Mouse (Mus musculus) ES-CJ7 (cell line): Measurements from ENCODE around the gene Fscn3.
A peak's percentile ranks its signal among the peaks of the same experiment; 100 is the strongest.

Source experiments
- DNase-seq: peaks from one replicate; pipeline ENCODE4 v3.0.0; 2011; ENCODE audit warnings: low read depth, low spot score

The Fscn3 gene

DNA sequence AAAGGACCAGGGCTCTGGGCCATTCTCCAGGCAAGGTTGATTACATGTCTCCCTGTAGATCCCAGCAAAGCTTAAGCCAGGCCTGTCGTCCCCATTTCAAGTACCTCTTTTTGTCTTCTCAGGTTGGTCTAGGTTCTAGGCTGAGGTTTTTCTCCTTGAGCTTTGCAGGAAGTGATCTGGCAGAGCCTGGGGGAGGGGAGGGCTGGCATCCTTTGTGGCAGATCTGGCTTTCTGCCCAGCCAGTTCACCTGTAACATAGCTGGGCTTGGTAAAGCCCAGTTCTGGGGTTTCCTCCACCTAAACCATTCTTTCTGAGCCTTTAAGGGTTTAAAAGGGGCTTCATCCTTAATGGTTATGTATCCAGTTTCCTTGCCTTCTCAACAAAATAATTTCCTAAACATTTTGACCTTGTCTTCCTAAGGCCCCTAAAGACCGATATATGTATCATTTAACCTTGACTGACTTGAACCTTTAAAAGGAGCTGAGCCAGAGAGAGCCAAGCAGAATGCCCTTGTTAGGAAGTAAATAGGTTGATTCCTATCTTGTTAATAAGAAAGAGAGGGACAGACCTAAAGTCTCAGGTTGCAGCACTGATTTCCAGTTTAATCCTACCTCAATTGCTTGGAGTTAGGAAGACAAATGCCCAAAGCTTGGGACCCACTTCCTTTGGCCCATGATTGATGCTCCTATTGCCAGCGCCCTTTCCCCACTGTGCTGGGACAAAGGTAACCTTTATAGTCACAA, at the start of gene Fscn3:
Gene Fscn3, plus strand, starts transcription at position 694 of the 744 bp plus-strand sequence.
- peak; percentile 13 for DNase-seq

DNA sequence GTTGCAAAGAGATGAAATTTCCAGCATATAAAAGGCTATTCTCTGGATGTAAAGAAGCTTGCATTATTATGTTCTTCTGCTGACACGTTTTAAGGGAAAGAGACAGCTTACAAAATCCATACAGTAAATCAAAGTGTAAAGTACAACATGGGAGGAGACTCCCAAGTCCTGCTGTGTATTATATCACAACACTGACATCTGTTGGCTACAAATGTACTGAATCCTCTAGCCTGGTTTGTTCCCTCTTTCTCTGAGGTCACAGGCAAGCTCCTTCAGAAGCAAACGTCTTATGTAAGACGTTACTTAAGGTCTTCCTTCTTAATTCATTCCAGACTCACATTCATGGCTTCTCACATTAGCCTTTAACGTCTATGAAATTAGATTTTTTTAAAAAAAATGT, 45.6 kb upstream of the Fscn3 start:
- DNase-seq = no peak

DNA sequence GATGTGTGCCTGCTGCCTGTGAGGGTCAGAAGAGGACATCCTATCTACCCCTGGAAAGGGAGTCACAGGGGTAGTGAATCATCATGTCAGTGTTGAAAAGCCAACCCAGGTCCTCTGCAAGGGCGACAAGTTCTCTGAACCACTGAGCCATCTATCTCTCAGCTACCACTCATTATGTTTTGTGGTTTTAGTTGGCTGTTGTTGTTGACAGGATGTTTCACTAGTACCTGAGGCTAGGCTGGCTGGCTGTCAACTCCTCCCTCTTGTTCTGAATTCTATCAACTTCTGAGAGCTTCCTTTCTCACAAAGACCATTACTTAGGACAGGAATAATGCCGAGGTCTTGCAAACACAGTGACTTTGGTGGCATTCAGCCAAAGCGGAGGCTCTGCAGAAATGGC, 42.4 kb upstream of the Fscn3 start:
- no peak for DNase-seq

DNA sequence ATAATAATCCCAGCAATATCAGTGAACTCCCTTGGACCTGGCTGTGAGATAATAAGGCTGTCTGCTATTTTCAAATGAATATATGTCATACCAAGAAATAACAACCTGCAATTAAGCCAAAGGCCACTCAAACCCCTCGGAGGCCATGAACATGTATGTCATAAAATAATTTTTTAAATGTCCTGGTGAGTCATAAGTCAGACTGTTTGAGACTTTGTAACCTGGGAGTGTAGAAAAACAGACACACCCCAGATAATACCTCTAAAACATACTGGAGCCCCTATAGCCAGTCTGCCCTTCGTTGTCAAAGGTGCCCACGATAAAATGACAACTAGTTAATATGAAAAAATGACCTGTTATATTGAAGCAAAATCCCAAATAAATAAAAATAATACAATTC, 38.6 kb upstream of the Fscn3 start:
- no peak for DNase-seq

DNA sequence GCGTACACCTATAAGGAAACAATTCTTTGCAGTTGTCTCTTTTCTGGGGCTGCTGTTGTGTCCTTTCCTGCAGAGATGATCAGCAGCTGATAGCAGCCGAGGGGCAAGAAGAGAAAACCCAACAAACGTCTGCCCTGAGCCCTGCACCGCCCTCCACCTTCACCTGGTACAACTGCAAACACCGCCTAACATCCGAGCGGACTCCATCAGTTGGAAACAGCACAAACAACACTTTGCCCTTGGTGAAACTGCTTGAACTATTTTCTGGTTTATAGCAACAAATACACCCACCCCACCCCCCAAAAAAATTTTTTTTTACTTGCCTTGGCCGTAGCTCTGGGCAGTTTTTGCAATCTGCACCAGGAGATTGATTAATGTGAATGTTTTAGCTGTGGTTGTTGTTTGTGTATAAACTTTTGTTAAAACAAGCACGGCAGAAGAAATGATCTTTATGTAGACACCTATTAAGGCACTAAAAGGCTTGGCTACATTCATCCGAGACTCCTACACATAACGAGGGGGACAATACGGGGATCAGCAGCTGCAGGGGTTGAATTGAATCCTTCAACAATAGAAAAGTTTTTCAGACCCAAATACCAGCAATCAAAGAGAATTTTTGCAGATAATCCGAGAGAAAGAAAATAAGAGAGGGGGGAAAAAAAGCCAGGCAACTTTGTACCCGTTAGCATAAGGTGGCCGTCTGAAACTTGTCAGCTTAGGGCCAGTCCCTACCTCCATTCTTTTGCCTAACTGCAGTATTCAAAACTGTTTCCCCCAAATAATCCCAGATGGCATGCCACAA, 31.3 kb upstream of the Fscn3 start:
- DNase-seq = no peak

DNA sequence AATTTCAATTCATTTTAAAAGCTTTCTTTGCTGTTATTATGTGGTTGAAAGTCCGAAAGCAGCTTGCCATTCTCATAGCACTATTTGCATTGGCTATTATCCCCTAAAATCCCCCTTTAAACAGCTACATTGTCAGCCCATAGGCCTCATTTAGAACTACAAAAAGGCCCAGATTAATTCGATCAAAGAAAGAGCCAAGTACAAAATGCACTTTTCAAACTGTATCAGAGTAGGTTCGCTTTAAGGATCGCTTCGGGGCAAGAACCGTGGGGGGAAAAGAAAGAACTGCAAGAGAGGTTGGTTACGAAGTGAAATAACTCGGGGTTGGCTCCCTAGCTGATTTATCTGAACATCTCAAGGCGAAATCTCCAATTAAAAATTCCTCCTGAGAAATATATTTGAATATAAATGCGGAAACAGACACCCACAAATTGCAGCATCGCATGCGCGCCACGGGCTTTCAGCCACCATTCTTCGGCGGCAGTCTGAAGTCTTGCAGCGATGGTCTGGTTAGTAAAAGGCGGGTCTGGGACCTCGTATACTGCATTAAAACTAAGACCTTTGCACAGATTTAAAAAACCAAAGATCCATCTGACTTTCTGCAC, 30.6 kb upstream of the Fscn3 start:
- no peak for DNase-seq

DNA sequence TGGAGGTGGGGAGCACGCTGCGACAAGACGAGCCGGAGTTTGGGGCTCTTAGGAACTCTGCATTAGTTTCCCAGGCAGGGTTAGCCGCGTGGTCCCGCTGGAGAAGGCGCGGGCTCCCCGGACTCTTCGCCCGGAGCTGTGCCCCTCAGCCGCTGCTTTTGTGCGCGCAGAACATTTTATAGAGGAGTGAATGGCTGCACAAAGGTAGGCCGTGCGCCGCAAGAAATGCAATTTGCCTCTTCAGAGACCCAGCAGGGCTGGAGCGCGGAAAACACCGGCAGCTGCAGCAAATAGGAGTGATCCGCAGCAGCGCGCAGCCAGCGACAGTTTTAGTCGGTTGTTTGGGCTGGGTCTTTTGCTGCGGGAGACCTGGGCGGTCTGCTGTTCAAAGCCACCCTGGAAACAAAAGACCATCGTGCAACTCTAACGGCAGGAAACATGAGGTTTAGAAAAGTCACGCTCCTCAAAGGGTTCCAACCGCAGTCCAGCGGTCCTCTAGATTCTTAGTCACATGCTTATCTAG, 29.8 kb upstream of the Fscn3 start, which contains the start of gene Zfp800:
Gene Zfp800, minus strand, starts transcription at position 325 of the 523 bp plus-strand sequence.
- DNase-seq = peak; percentile 36

DNA sequence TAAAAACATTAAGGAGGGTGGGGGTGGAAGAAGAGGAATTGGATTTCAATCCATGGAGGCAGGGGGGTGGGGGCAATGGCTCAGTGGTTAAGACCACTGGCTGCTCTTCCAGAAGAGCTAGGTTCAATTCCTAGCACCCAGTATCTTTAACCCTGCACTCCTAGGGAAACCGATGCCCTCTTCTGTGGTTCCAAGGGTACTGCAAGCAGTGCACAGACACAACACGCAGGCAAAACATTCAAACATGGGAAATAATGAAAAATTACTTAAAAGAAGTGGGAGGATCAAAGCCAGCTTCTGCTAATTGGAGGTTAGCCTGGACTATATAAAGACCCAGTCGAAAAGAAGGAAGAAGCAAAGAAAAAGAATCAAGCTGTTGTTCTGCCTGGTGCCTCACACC, 28.9 kb upstream of the Fscn3 start:
- peak; percentile 46 for DNase-seq

DNA sequence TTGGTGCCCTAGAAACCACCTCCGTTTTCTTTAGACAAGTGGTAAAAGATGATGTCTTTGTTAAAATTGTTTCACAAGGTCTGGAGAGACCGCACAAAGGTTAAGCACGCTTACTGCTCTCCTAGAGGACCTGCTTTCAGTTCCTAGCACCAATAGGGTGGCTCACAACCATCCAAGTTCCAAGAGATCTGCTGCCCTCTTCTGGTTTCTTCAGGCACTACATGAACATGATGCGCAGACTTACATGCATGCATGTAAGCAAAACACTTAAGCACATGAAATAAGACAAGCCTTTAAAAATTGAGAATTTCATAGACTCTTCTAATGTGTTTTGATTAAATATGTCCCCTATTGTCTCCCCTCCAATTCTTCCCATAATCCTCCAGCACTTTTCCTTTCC, 27.8 kb upstream of the Fscn3 start:
- peak; percentile 86 for DNase-seq

DNA sequence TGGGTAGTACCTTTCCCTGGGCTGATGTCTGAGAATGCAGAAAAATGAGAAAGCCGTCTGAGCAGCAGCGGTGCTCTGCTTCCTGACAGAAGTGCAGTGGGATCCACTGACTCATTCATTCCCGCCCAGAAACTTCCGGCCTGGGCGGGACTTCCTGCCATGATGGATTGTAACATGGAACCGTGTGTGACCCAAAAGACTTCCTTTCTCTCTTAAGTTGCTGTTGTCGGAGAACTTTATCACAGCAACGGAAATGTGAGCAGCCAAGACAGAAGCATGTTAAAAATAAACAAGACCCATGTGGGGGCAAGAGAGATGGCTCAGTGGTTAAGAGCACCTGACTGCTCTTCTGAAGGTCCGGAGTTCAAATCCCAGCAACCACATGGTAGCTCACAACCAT, 17.5 kb upstream of the Fscn3 start:
- DNase-seq = no peak

DNA sequence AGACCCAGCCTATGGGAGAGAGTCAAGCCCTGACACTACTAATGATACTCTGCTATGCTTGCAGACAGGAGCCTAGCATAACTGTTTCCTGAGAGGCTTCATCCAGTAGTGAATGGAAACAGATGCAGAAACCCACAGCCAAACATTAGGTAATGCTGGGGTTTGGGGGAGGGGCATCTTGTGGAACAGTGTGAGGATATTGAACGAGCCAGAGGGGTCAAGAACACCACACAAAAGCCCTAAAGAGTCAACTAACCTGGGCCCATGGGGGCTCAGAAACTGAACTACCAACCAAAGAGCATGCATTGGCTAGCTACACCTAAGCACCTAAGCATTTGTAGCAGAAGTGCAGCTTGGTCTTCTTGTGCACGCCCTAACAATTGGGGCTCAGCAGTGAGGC, 16.4 kb upstream of the Fscn3 start:
- no peak for DNase-seq

DNA sequence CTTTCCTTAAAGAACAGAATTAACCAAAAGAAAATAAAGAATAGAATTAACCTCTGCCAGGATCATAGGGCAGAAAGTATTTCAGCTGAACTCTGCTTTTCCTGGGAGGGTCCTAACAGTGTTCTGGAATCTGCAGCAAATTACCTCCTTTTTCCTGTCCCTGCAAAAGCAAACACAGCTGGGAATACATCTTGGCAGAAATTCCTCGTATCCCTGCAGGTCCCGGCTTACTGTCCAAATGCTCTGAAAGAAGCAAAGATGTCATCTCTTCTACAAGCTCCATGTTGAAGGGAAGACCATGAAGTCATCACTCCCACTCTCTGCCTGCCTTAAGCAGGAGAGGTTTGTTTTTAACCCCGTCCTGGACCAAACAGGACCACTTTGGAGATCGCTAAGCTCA, 10.6 kb upstream of the Fscn3 start:
- DNase-seq = no peak

DNA sequence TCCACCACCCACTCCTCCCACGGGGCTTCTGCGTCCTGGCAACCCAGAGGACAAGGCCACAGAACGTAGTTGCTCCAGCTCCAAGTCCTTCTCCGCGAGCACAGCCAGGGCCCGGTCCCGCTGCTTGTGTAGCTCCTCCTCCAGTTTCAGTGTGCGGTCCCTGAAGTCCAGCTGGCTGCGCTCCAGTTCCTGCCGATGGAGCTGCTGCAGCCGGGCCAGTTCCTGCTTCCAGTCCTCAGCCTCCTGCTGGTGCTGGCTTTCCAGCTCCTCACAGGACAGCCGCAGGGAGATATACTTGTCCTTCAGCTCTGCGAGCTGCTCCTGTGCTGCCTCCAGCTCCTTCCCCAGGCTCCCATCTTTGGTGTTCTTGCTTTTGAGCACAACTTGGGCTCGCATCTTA, 9.1 kb upstream of the Fscn3 start:
- no peak for DNase-seq

DNA sequence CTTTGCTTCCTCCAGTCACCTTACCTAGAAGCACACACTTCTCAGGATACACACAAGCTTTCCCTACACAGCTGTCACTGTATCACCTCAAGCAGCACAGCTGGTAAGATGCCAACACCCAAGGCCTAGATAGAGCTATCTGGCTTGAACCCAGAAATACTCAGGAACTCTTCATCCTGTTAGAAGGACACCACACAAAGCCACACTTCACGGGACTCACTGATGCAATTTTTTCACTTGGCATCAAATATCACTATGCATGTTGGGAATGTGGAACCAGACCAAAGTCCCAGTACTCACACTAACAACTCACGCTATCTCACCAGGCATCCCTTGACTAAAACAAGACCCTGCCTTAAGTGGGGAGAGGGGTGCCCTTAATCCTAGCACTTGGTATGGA, 7.9 kb upstream of the Fscn3 start:
- DNase-seq = no peak

DNA sequence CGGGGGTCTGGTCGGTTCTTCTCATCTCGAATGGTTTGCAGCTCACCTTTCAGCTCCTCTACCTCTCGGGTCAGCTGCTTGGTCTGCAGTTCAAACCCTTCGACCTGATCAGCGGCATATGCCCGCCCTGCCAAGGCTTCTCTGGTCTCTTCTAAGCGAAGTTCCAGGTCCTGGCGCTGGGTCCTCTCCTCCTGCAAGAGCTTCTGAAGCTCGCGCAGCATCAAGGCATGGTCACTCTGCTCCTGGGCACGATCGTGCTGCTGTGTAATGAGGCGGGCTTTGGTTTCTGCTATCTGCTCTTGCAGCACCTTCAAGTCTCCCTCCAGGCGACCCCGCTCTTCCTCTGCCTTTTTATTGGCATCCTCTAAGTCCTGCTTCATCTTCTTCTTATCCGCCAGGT, 7.2 kb upstream of the Fscn3 start:
- DNase-seq = no peak

DNA sequence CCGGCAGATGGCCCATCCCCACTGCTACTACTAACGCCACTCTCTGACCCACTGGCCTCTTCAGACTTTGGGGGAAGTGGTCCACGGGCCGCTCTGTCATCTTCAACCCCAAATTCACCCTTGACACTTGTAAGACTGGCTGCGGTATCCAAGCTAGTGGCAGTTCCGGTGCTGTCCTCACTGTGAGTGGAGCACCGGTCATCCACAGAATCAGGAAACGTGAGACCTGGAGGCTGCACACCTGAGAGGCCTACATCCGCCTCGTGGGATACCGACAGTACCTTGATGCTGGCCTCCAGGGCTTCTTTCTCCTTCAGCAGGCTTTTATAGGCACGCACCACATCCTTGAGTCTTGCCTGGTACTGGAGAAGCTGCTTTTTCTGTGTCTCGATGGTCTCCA, 6.7 kb upstream of the Fscn3 start:
- DNase-seq = no peak

DNA sequence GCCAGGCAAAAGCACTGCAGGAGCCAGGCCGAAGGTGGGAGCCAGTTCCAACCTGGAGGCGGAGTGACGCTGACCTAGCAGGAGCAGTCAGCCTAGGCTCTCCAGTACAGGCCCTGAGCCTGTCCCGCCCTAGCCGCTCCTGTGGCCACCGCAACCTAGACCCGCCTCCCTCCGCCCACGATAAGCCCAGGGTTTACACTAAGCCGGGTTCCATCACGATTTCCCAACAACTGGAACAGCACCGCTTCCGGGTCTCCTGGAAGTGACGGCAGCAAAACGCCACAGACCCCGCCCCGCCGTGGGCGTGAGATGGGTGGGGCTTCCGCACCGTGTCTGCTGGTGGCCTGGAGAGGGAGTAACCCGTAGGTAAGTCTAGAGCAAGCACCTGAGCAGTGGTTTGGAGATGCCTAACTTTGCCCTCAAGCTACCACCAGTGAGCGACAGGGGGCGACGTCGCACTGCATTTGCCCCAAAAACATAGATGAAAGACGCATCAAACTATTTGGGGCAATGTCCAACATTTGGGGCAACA, 6.1 kb upstream of the Fscn3 start:
- peak; percentile 97 for DNase-seq

DNA sequence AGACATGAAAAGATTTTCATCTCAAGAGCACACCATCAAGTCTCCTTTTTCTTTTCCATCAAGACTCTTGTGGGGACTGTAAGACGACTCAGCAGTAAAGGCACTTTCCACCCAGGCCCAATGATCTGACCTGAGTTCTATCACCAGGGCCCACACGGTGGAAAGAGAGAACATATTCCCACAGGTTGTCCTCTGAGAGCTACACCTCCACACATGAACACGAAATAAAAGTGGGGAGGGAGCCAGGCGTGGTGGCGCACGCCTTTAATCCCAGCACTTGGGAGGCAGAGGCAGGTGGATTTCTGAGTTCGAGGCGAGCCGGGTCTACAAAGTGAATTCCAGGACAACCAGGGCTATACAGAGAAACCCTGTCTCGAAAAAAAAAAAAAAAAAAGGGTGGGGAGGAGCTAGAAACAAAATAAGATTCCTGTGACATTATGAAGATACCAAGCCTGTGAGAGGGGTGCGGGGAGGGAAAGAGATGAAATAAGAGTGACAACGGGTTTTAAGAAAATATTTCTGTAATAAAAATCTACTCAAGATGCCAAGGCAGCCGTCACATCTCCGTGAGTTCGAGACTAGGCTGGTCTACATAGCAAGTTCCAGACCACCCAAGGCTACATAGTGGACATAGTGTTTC, 4.8 kb upstream of the Fscn3 start:
- DNase-seq = no peak

DNA sequence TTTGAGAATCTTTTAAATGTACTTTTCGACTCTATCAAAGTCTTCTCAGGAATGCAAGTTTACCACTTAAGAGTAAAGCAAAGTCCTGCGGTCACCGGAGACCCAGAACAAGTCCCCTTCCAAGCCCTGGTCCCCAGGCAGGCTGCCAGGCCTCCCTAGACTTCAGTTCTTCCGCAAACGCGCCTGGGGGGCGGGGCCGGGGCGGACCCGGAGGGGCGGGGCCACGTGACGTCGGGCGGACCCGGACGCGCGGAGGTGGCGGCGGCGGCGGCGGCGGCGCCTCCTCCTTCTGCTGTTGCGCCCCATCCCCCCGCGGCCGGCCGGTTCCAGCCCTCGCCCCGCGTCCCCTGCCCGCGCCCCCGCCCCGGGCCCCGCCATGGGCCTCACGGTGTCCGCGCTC, 4.3 kb upstream of the Fscn3 start, which contains the start of gene Arf5:
Gene Arf5, plus strand, starts transcription at position 248 of the 400 bp plus-strand sequence.
- DNase-seq = peak; percentile 73

DNA sequence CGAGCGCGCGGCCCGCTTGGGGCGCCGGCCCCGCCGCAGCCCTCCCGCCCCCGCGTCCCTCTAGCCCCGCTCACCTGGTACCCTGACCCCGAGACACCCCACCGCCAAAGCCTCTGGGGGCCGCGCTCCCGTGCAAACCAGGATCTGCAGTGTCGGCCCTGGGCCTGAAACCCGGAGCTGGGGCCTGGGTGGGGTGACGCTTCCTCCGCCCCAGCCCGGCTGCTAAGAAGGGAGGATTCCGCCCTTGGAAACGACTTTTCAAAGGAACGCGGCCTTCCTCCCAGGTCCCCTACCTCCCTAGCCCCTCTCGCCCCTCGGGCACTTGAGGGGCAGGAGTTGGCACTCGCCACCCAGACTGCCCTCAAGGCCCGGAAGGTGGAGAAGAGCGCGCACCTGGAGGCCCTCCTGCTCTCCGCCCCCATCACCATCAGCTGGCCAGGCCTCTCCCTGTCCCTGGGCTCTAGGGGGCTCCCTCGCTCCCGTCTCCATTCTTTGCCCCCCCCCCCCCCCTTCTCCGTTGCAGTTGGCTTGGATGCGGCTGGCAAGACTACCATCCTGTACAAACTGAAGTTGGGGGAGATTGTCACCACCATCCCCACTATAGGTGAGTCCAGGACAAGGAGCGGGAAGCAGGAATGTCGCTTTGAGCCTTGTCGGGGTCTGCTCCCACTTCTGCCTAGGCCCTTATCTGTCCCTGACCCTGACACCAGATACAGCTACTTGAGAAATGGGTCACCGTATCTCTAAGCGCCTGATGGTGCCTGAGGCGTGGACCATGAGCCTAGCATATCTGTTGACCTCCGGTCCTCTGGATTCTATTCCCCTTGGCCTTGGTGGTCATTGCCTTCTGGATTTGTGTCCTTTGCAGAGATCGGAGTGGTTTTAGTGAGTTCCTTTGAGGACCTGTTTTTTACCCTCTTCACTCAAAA, 3.6 kb upstream of the Fscn3 start:
- peak; percentile 23 for DNase-seq
